Mouse (Mus musculus) lung, postnatal 25 days (tissue): ENCODE measurements around the gene Cerkl.

Experiments
- DNase-seq: peaks from one replicate; pipeline ENCODE4 v3.0.0; 2022; ENCODE audit warnings: low spot score

Cerkl gene

GRCm38 (mm10) chr2:79312499-79312898, 144.1 kb downstream of the Cerkl start:
- DNase-seq: no peak

GRCm38 (mm10) chr2:79309454-79310118, 147.0 kb downstream of the Cerkl start:
- DNase-seq: no peak

- no peak for DNase-seq
Observed at GRCm38 (mm10) chr2:79307549-79307948, 149.0 kb downstream of the Cerkl start.

GRCm38 (mm10) chr2:79302398-79302797, 154.2 kb downstream of the Cerkl start:
- no peak for DNase-seq

- no peak for DNase-seq
Observed at GRCm38 (mm10) chr2:79292431-79292830, 164.2 kb downstream of the Cerkl start.

GRCm38 (mm10) chr2:79291922-79292321, 164.7 kb downstream of the Cerkl start:
- no peak for DNase-seq

GRCm38 (mm10) chr2:79290149-79290548, 166.4 kb downstream of the Cerkl start:
- DNase-seq: no peak

- DNase-seq: no peak
Observed at GRCm38 (mm10) chr2:79284206-79284605, 172.4 kb downstream of the Cerkl start.
